Mouse (Mus musculus) forebrain, embryonic 16.5 days (tissue): ENCODE measurements at regions not wholly inside any gene's neighbourhood (a gene's known extent, or its start where the extent isn't known, plus 50 kb on each side); places are given as distances from the start of the nearest gene placed in this dataset.

Source experiments
- ATAC-seq: fragments of 200-750 bp; cut with Nextera tagmentation; 2 replicates; pipeline ENCODE4 v1.8.0; 2017; ENCODE audit warnings: mild to moderate bottlenecking, moderate library complexity
- H3K27ac ChIP-seq: fragments of 300-500 bp; sonication (generic); 2 replicates; pipeline ENCODE4 v1.5.1; 2014; ENCODE audit warnings: low read length, control low read depth
- H3K27me3 ChIP-seq: fragments of 300-500 bp; sonication (generic); replicated peaks from 2 replicates; pipeline ENCODE4 v1.6.1; 2014; ENCODE audit warnings: low read length; ENCODE audit not compliant: control insufficient read depth, insufficient read depth
- H3K36me3 ChIP-seq: fragments of 300-500 bp; sonication (generic); 2 replicates; pipeline ENCODE4 v1.6.1; 2014; ENCODE audit not compliant: control insufficient read depth, insufficient read depth
- H3K4me1 ChIP-seq: fragments of 300-500 bp; sonication (generic); replicated peaks from 2 replicates; pipeline ENCODE4 v1.6.1; 2014; ENCODE audit warnings: low read length; ENCODE audit not compliant: control insufficient read depth, insufficient read depth
- H3K4me2 ChIP-seq: fragments of 300-500 bp; sonication (generic); 2 replicates; pipeline ENCODE4 v1.6.1; 2014; ENCODE audit warnings: mild to moderate bottlenecking, low read length, control low read depth
- H3K4me3 ChIP-seq: fragments of 300-500 bp; sonication (generic); replicated peaks from 2 replicates; pipeline ENCODE4 v1.5.1; 2014; ENCODE audit warnings: mild to moderate bottlenecking, low read length, control low read depth
- H3K9ac ChIP-seq: fragments of 300-500 bp; sonication (generic); replicated peaks from 2 replicates; pipeline ENCODE4 v1.6.1; 2014; ENCODE audit warnings: low read depth, low read length, control low read depth
- H3K9me3 ChIP-seq: fragments of 300-500 bp; sonication (generic); 2 replicates; pipeline ENCODE4 v1.6.1; 2016; ENCODE audit warnings: low read length; ENCODE audit not compliant: control insufficient read depth
- WGBS: fragments of 180-500 bp; shearing (Covaris S2); extraction: QIAGEN DNeasy Blood & Tissue Kit; methylation state at CpG from one replicate; pipeline ENCODE4 v1.1.7; 2014; 5-methylcytosine and 5-hydroxymethylcytosine counted together

GRCm38 (mm10) chr5:35156371-35156770 is 50.8 kb upstream of the Lrpap1 start:
- no peak overlapping the region for H3K4me3 ChIP-seq
- H3K9me3 ChIP-seq: no peaks in the 10 kb centered on the region
- no peak overlapping the region for H3K4me2 ChIP-seq
- H3K4me1 ChIP-seq: peaks cover 14% of the 10 kb centered on the region
- WGBS: 72% methylated on average over 7 of the region's 7 CpGs
- H3K36me3 ChIP-seq: no peaks in the 10 kb centered on the region
- no peak overlapping the region for H3K9ac ChIP-seq
- no peak overlapping the region for H3K27ac ChIP-seq
- ATAC-seq: no peak
- H3K27me3 ChIP-seq: no peaks in the 10 kb centered on the region

GRCm38 (mm10) chr5:35155717-35156116 is 50.2 kb upstream of the Lrpap1 start:
- Histone ChIP-seq H3K27me3 (no peaks in the 10 kb centered on the region), H3K9me3 (no peaks in the 10 kb centered on the region), H3K4me1 (peaks cover 14% of the 10 kb centered on the region), H3K36me3 (no peaks in the 10 kb centered on the region), H3K9ac (no peak overlapping the region), H3K4me2 (no peak overlapping the region), H3K27ac (no peak overlapping the region), H3K4me3 (no peak overlapping the region)
- WGBS: 68% methylated on average over 3 of the region's 3 CpGs
- ATAC-seq: no peak
